Mouse (Mus musculus): ENCODE results near the gene Prph2. TPM values are rescaled to one million over a fixed set of nuclear protein-coding genes. Genes with fewer than 3 reads are reported as not detected.

Prph2 gene
- polyA plus RNA-seq, 1 experiment = not detected

DNA sequence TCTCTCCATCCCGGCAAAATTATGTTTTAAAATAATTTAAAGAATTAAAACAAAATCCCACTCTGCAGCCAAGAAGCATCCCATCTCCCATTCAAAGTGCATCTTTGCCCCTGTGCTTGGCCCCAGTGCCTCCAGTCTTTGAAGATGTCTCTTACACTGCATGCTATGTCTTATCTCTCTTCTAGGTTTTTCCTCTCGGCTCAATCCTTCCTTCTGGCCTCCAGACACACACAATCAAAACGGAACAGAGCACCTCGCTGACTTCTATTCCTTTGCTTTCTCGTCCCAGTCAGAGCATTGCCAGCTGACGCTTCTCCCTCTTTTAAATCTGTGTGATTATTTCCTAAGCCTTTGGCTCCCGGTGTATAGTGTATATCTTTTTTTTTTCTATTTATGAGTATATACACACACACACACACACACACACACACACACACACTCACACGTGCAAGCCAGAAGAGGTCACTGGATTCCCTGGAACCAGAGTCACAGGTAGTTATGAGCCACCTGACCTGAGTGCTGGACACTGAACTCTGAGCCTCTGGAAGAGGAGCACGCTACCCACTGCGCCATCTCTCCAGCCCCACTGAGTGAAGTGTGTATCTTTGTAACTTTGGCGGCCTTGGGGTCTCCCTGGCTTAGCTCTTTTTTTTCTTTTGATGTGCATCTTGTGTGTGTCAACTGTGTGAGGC, 24.9 kb upstream of the Prph2 start:
- Histone ChIP-seq H3K27ac (replicated peaks; ENCODE audit: low read depth, low read length) (no peak overlapping the region), H3K4me1 (ENCODE audit: control insufficient read depth, insufficient read depth, insufficient read length, low read length) (no peaks in the 10 kb centered on the region), H3K4me3 (ENCODE audit: insufficient read depth, low read depth, low read length) (no peak overlapping the region)

GRCm38 (mm10) chr17:46885910-46886643, 24.2 kb upstream of the Prph2 start:
- Histone ChIP-seq H3K4me1 (ENCODE audit: control insufficient read depth, insufficient read depth, insufficient read length, low read length) (no peaks in the 10 kb centered on the region), H3K4me3 (ENCODE audit: insufficient read depth, low read depth, low read length) (no peak overlapping the region), H3K27ac (replicated peaks; ENCODE audit: low read depth, low read length) (no peak overlapping the region)

DNA sequence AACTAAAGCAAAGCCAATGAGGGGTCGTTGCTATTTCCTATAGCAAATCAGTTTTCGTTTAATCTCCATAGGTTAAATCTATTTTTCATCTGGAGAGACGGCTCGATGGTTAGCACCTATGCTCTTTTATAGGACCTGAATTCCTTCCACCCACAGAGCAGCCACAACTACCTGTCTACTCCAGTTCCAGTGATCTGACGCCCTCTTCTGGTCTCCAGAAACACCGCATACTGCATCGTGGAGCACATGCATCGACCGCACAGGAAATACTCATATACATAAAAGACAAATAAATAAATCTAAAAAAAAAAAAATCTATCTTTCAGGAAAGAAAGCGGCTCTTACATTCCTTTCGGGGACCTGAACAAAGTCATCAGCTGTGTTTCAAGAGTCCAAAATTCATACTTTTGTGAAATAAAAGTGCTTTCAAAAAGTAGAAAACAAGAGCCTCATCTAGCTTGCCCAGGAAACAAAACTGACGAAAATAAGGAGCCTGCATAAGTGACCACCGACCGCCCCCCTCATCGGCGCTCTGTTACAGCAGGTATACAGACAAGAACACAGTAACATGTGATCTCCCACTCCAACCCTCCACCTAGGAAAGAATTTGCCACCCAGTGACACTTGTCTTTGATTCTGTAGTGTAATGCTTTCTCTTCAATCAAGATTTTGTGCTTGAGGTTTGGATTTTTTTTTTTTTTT, 21.6 kb upstream of the Prph2 start:
- Histone ChIP-seq H3K4me1 (ENCODE audit: control insufficient read depth, insufficient read depth, insufficient read length, low read length) (peaks cover 11% of the 10 kb centered on the region), H3K27ac (replicated peaks; ENCODE audit: low read depth, low read length) (peak overlapping the region; percentile 71; the same call in 1 of the 2 replicates), H3K4me3 (ENCODE audit: insufficient read depth, low read depth, low read length) (peak overlapping the region; percentile 75)

GRCm38 (mm10) chr17:46889450-46890084, 20.7 kb upstream of the Prph2 start:
- H3K4me1 ChIP-seq (ENCODE audit: control insufficient read depth, insufficient read depth, insufficient read length, low read length) = peaks cover 11% of the 10 kb centered on the region
- H3K4me3 ChIP-seq (ENCODE audit: insufficient read depth, low read depth, low read length) = peak overlapping the region; percentile 75
- H3K27ac ChIP-seq (replicated peaks; ENCODE audit: low read depth, low read length) = peak overlapping the region; percentile 71

DNA sequence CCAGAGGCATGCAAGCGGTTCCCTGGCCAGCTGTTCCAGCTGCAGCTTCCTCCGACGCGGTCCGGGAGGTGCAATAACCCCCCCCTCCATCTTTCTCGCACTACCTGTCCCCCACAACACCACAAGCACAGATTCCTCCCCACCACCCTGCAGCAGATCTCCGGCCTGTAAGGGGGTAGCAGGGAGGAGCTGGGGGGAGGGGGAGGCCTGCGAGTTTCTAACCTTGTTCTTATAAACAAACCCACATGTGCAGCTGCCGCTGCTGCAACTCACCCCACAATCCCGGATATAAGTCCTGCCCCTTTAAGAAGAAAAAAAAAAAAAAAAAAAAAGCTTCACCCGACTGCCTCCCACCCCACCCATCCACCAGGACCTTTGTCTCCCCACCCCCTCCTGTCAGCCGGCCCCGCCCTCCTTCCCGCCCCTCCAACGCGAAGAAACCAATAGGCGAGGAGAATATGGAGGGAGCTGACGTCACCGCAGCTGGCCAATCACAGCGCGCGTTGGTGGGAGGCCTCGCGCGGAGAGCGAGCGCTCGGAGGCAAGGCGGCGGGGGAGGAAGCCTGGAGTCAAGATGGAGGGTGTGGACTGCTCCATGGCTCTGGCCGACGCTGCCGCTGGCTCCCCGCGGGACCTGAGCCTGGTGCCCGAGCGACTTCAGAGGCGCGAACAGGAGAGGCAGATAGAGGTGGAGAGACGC, 20.0 kb upstream of the Prph2 start, which contains the start of gene Tbcc:
Gene Tbcc, plus strand, starts transcription at position 569 of the 700 bp plus-strand sequence.
- Histone ChIP-seq H3K4me1 (ENCODE audit: control insufficient read depth, insufficient read depth, insufficient read length, low read length) (peaks cover 11% of the 10 kb centered on the region), H3K27ac (replicated peaks; ENCODE audit: low read depth, low read length) (peak within 1 kb of the TSS; percentile 88), H3K4me3 (ENCODE audit: insufficient read depth, low read depth, low read length) (peak within 1 kb of the TSS; percentile 75)

DNA sequence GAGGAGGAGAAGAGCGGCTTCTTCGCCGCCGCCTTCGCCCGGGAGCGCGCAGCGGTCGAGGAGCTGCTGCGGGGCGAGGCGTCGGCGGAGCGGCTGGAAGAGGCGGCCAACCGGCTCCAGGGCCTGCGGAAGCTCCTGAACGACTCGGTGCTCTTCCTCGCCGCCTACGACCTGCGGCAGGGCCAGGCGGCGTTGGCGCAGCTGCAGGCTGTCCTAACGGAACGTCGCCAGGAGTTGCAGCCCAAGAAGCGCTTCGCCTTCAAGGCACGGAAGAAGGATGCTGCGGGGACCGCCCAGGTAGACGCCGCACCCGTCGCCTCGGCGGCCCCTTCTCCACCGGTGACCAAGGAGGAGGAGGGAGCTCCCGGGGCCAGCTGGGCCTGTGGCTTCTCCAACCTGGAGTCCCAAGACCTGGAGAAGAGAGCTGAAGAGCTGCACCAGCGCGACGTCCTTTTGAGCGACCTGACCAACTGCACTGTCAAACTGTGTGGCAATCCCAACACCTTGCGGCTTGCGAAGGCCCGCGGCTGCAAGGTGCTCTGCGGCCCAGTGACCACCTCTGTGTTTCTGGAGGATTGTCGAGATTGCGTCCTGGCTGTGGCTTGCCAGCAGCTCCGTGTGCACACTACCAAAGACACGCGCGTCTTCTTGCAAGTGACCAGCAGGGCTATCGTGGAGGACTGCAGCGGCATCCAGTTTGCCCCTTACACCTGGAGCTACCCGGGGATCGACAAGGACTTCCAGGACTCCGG, 19.2 kb upstream of the Prph2 start:
- Histone ChIP-seq H3K4me3 (ENCODE audit: insufficient read depth, low read depth, low read length) (peak overlapping the region; percentile 75), H3K4me1 (ENCODE audit: control insufficient read depth, insufficient read depth, insufficient read length, low read length) (peaks cover 11% of the 10 kb centered on the region), H3K27ac (replicated peaks; ENCODE audit: low read depth, low read length) (peak overlapping the region; percentile 88)

DNA sequence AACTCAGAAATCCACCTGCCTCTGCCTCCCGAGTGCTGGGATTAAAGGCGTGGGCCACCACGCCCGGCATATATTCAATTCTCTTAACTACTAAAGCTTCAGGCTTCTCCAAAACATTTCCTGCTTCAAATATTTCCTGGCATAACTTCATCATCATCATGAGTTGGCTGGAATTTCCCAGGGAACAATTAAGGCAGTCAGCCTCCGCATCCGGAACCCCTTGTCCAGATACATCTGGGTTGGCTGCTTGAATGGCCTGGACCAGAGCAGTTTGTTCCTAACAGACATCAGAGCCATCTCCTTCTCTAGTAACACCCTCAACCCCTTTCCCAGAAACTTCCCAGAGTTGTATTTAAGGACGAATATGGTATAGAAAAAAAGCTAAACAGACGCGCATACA, 14.8 kb upstream of the Prph2 start:
- no peak overlapping the region; the same call in 1 of the 2 replicates for H3K27ac ChIP-seq (replicated peaks; ENCODE audit: low read depth, low read length)
- peaks cover 11% of the 10 kb centered on the region for H3K4me1 ChIP-seq (ENCODE audit: control insufficient read depth, insufficient read depth, insufficient read length, low read length)

DNA sequence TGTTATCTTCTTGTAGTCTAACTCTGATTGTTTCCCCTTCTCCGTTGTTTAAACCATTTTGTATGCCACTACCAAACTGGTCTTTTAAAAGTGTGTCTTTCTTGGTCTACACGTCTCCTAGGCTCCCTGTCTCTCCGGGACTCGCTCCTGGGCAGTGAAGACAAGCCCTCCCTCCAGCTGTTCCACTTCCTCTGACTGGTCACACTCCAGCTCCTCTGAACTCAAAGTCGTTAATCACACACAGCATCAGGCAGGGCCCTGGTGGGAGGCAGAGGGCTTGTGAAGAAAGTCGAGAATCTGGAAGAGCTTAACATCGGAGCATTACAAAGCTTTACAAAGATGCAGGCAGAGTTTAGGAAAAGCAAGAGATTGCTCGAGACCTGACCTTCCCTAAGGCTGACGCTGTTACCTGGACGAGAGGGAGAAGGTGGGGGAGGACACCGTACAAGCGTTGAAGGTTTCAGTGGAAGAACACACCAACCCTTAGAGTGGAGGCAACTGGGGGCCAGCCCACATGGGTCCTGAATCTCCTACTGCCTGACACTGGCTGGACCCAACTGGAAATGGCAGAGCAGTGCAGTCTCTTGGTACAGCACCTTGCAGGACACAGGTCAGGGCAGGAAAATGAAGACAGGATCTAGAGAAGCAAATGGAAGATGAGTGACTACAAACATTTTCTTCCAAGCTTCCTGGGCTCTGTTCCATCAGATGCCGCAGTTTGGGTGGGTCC, 12.9 kb upstream of the Prph2 start:
- Histone ChIP-seq H3K4me3 (ENCODE audit: insufficient read depth, low read depth, low read length) (no peak overlapping the region), H3K27ac (replicated peaks; ENCODE audit: low read depth, low read length) (no peak overlapping the region), H3K4me1 (ENCODE audit: control insufficient read depth, insufficient read depth, insufficient read length, low read length) (peaks cover 3% of the 10 kb centered on the region)

More for the DNA sequence above, 14.8 kb upstream of the Prph2 start:
- no peak overlapping the region for H3K4me3 ChIP-seq (ENCODE audit: insufficient read depth, low read depth, low read length)

GRCm38 (mm10) chr17:46900941-46901340, 9.3 kb upstream of the Prph2 start:
- Histone ChIP-seq H3K27ac (replicated peaks; ENCODE audit: low read depth, low read length) (no peak overlapping the region), H3K4me1 (ENCODE audit: control insufficient read depth, insufficient read depth, insufficient read length, low read length) (no peaks in the 10 kb centered on the region; the same call in 1 of the 2 replicates), H3K4me3 (ENCODE audit: insufficient read depth, low read depth, low read length) (no peak overlapping the region)

GRCm38 (mm10) chr17:46903876-46904490, 6.3 kb upstream of the Prph2 start:
- Histone ChIP-seq H3K4me3 (ENCODE audit: insufficient read depth, low read depth, low read length) (no peak overlapping the region), H3K27ac (replicated peaks; ENCODE audit: low read depth, low read length) (no peak overlapping the region), H3K4me1 (ENCODE audit: control insufficient read depth, insufficient read depth, insufficient read length, low read length) (no peaks in the 10 kb centered on the region)

DNA sequence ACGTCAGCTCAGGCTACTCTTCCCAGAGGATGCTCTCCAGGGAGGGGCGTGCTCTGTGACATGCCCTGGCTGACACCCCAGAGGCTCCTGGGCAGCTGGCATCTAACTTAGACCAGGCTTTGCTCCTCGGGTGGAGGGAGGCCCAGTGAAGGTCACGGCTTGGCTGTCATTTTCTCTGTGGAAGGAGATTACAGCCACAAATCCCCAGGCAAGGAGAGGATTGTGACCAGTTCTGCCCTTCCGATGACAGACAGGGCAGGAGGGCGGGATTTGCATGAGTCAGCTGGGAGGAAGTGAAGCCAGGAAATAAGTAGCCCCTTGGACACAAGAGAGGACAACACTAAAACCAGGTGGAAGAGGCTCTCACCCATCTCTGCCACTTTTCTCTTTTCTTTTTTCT, 2.1 kb downstream of the Prph2 start:
- no peak overlapping the region for H3K27ac ChIP-seq (replicated peaks; ENCODE audit: low read depth, low read length)
- no peaks in the 10 kb centered on the region for H3K4me1 ChIP-seq (ENCODE audit: control insufficient read depth, insufficient read depth, insufficient read length, low read length)
- no peak overlapping the region for H3K4me3 ChIP-seq (ENCODE audit: insufficient read depth, low read depth, low read length)

GRCm38 (mm10) chr17:46915129-46915528, 4.9 kb downstream of the Prph2 start:
- Histone ChIP-seq H3K4me1 (ENCODE audit: control insufficient read depth, insufficient read depth, insufficient read length, low read length) (no peaks in the 10 kb centered on the region), H3K27ac (replicated peaks; ENCODE audit: low read depth, low read length) (no peak overlapping the region), H3K4me3 (ENCODE audit: insufficient read depth, low read depth, low read length) (no peak overlapping the region)

DNA sequence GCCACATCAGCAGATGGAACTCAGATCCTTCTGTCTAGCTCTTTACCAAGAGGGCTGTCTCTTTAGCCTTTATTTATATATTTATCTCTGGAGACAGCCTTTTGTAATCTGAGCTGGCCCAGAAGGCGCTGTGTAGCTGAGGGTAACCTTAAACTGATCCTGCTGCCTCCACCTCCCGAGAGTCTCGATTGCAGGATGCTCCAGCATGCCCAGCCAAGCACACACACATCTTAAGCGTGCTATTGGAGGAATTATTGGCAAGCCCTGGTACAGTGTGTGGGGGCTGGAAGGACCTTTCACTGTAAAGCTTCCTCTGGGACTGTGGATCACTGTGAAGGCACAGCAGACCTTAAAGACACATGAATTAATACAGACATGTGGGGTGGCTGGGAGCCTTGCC, 8.7 kb downstream of the Prph2 start:
- Histone ChIP-seq H3K4me3 (ENCODE audit: insufficient read depth, low read depth, low read length) (no peak overlapping the region), H3K27ac (replicated peaks; ENCODE audit: low read depth, low read length) (no peak overlapping the region), H3K4me1 (ENCODE audit: control insufficient read depth, insufficient read depth, insufficient read length, low read length) (no peaks in the 10 kb centered on the region)

Measured in brown adipose tissue, adult 24 weeks (tissue).